Mouse (Mus musculus): ENCODE results near the gene Dab2ip.
A peak's percentile ranks its signal among the peaks of the same experiment; 100 is the strongest.

Gene Dab2ip

GRCm38 (mm10) chr2:35751781-35752505 lies 193.9 kb downstream of the Dab2ip start:
- no peak for DNase-seq (ENCODE audit: low spot score)

- no peak for DNase-seq (ENCODE audit: low spot score)
Measured at GRCm38 (mm10) chr2:35756467-35756866, 198.4 kb downstream of the Dab2ip start.

GRCm38 (mm10) chr2:35760352-35760751 lies 202.3 kb downstream of the Dab2ip start:
- no peak for DNase-seq (ENCODE audit: low spot score)

- no peak for DNase-seq (ENCODE audit: low spot score)
Measured at GRCm38 (mm10) chr2:35760867-35761266, 202.8 kb downstream of the Dab2ip start.

GRCm38 (mm10) chr2:35761458-35761857 lies 203.4 kb downstream of the Dab2ip start:
- DNase-seq (ENCODE audit: low spot score), result no peak

GRCm38 (mm10) chr2:35763818-35764217 lies 205.8 kb downstream of the Dab2ip start:
- no peak for DNase-seq (ENCODE audit: low spot score)

- no peak for DNase-seq (ENCODE audit: low spot score)
Measured at GRCm38 (mm10) chr2:35764328-35764727, 206.3 kb downstream of the Dab2ip start.

GRCm38 (mm10) chr2:35767834-35768537 lies 209.9 kb downstream of the Dab2ip start:
- peak; percentile 25 for DNase-seq (ENCODE audit: low spot score)

- peak; percentile 63 for DNase-seq (ENCODE audit: low spot score)
Measured at GRCm38 (mm10) chr2:35768538-35769238, 210.6 kb downstream of the Dab2ip start.

GRCm38 (mm10) chr2:35769398-35769797 lies 211.3 kb downstream of the Dab2ip start:
- DNase-seq (ENCODE audit: low spot score), result no peak

GRCm38 (mm10) chr2:35770541-35770940 lies 212.5 kb downstream of the Dab2ip start:
- DNase-seq (ENCODE audit: low spot score), result no peak

- DNase-seq (ENCODE audit: low spot score), result no peak
Measured at GRCm38 (mm10) chr2:35775651-35776055, 217.6 kb downstream of the Dab2ip start.

GRCm38 (mm10) chr2:35776935-35777334 lies 218.9 kb downstream of the Dab2ip start:
- DNase-seq (ENCODE audit: low spot score), result no peak

- no peak for DNase-seq (ENCODE audit: low spot score)
Measured at GRCm38 (mm10) chr2:35779266-35779665, 221.2 kb downstream of the Dab2ip start.
